Mouse (Mus musculus) intestine, embryonic 14.5 days (tissue): ENCODE data around the gene Catsper1. TPM values are rescaled to one million over a fixed set of nuclear protein-coding genes. Genes with fewer than 3 reads are reported as not detected.
"Not testable (repeated sequence)": the region's sequence is repeated elsewhere in the genome, so short reads cannot be mapped to it uniquely, and the experiment has no call there.

ENCODE experiments used
- ATAC-seq: fragments of 200-750 bp; cut with Nextera tagmentation; replicated peaks from 2 replicates; pipeline ENCODE4 v1.8.0; 2017; ENCODE audit warnings: low read depth, moderate number of reproducible peaks, moderate TSS enrichment, moderate library complexity; ENCODE audit not compliant: low FRiP score, low TSS enrichment
- DNase-seq: peaks from one replicate; pipeline ENCODE4 v3.0.0-alpha.2; 2018; ENCODE audit warnings: low spot score
- H3K27ac ChIP-seq: fragments of 300-500 bp; sonication (generic); 2 replicates; pipeline ENCODE4 v1.5.1; 2014; ENCODE audit warnings: low read depth, mild to moderate bottlenecking, control low read depth
- H3K27me3 ChIP-seq: fragments of 300-500 bp; sonication (generic); replicated peaks from 2 replicates; pipeline ENCODE4 v1.6.1; 2014; ENCODE audit warnings: low read length, control low read depth; ENCODE audit not compliant: control insufficient read depth, insufficient read depth
- H3K36me3 ChIP-seq: fragments of 300-500 bp; sonication (generic); 2 replicates; pipeline ENCODE4 v1.6.1; 2014; ENCODE audit warnings: low read length, control low read depth; ENCODE audit not compliant: control insufficient read depth, insufficient read depth
- H3K4me1 ChIP-seq: fragments of 300-500 bp; sonication (generic); replicated peaks from 2 replicates; pipeline ENCODE4 v1.6.1; 2014; ENCODE audit warnings: low read length, control low read depth, mixed read lengths; ENCODE audit not compliant: control insufficient read depth, insufficient read depth
- H3K4me2 ChIP-seq: fragments of 300-500 bp; sonication (generic); 2 replicates; pipeline ENCODE4 v1.6.1; 2014; ENCODE audit warnings: low read length
- H3K4me3 ChIP-seq: fragments of 300-500 bp; sonication (generic); 2 replicates; pipeline ENCODE4 v1.5.1; 2014; ENCODE audit warnings: low read depth, low read length, control low read depth, mixed read lengths
- H3K9ac ChIP-seq: fragments of 300-500 bp; sonication (generic); 2 replicates; pipeline ENCODE4 v1.6.1; 2014; ENCODE audit warnings: mild to moderate bottlenecking, low read length
- H3K9me3 ChIP-seq: fragments of 300-500 bp; sonication (generic); 2 replicates; pipeline ENCODE4 v1.6.1; 2016; ENCODE audit warnings: low read length, control low read depth; ENCODE audit not compliant: control insufficient read depth
- WGBS: fragments of 180-500 bp; shearing (Covaris S2); extraction: QIAGEN DNeasy Blood & Tissue Kit; methylation state at CpG from one replicate; pipeline ENCODE4 v1.1.7; 2014; 5-methylcytosine and 5-hydroxymethylcytosine counted together
- polyA plus RNA-seq: library from polyadenylated mRNA; unstranded; fragments of >200 nt; fragmentation: Nextera tagmentation; extraction: Ambion mirVana; gene quantifications from 2 replicates; pipeline ENCODE4 v1.2.1, GENCODE M21; 2014

Catsper1 gene
- polyA plus RNA-seq, 1 experiment from 2014 or later: not detected

DNA sequence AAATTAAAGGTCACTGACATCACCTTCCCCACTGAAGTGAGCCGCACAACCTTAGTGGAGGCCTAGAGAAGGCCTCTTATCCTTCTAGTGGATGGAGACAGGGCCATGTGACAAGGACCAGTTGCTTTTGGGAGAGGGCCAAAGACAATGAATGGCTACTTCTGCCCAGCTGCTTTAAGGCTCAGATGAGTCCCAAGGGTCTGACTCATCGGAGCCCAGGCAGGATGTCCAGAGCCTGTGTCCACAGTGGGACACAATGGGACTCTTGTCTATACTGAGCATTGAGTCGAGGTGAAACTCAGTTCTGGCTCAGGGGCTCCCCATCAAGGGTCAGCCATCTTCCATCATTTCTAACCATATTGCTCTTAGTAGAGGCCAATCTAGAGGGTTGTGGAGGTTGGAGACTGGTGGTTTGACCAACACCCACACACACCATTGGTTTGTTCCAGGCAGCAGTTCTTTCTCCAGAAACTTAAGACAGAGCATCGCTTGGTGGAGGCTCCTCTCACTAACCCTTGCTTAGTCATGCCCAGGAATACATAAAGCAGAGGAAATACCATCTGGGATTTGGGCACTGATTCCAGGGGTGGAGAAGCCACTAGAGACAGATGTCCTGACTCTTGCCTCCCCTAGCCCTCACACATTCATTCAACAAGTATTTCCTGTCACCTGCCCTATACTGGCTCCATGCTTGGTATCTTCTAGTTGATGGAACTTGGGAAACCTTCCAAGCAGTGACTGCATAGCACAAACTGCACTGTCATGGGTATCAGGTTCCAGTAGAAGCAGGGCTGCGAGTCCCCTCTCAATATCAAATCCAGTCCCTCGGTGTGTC is 10.0 kb downstream of the Catsper1 start:
- no peaks in the 10 kb centered on the region for H3K4me1 ChIP-seq
- H3K4me2 ChIP-seq: no peak overlapping the region
- H3K27me3 ChIP-seq: no peaks in the 10 kb centered on the region
- no peaks in the 10 kb centered on the region for H3K36me3 ChIP-seq
- ATAC-seq: no peak
- DNase-seq: no peak
- H3K9me3 ChIP-seq: no peaks in the 10 kb centered on the region
- no peak overlapping the region for H3K4me3 ChIP-seq
- 74% methylated on average over 6 of the region's 6 CpGs for WGBS
- no peak overlapping the region for H3K9ac ChIP-seq
- H3K27ac ChIP-seq: no peak overlapping the region

DNA sequence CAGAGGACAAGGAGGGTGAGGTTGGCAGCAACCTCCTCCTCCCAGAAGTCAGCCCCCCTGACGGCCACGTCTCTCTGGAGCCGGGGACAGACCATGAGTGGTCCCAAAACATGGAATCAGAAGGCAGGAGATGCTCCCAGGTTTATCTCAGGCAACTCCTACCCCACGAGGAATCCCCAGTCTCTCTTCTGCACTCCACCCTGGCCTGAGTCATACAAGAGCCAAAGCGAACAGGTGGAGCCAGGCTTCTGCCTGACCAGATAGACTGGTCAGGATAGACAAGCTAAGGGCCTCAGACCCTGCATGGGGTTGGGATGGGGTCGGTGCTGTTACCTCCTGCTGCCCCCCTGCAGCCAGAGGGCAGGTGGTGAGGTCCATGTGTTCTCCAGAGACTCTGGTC is 12.5 kb downstream of the Catsper1 start:
- WGBS: 72% methylated on average over 6 of the region's 6 CpGs
- Histone ChIP-seq H3K36me3 (no peaks in the 10 kb centered on the region), H3K9ac (no peak overlapping the region)

DNA sequence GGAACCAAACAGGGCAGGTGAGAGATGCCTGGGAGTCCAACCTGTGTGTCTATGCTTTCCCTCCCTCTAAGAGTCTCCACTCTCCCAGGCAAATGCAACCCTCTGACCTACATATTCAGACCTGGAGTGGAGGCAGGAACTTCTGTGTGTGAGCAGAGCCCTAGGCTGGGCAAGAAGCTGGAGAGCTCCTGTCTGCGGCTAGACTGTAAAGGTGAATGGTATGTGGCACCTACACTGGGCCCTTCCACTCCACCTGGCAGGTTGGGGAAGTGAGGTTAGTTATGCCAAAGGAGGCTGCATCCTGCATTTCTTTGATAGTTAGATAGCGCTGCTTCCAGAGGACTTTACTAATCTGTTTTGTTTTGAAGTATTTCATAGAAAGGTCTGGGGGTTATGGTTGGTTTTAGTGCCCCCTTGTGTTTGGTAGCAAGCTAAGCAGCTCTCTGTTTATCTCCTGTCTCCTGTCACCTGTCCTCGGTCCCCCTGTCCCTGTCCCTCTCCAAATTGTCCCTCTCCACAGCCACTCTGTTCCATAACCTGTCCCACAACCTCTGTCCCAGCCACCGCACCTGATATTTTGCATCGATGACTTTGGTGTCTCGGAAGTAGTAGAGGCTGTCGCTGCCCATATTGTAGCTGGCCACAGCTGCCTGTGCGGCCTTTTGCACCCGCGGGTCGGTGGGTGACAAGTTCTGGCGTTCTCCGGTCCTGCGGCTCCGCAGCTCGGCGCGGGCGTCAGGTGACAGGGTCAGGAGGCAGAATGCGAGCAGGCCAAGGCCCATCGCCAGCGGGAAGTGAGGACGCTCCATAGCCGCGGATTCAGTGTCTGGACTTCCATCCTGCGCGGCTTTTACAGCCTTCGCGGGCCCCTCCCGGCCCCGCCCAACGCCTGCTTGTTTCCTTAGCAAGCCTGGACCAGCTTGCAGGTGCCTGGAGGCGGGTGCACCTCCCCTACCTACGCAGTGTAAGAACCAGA is 13.3 kb downstream of the Catsper1 start:
- H3K27ac ChIP-seq: no peak overlapping the region
- peak; percentile 53 for ATAC-seq
- peak overlapping the region; percentile 53 for H3K4me2 ChIP-seq
- WGBS: 4% methylated on average over 34 of the region's 34 CpGs
- peak overlapping the region; percentile 23 for H3K4me3 ChIP-seq
- H3K36me3 ChIP-seq: no peaks in the 10 kb centered on the region
- H3K4me1 ChIP-seq: no peaks in the 10 kb centered on the region
- peak; percentile 82 for DNase-seq
- H3K9ac ChIP-seq: peak overlapping the region; percentile 28
- H3K9me3 ChIP-seq: no peaks in the 10 kb centered on the region
- no peaks in the 10 kb centered on the region for H3K27me3 ChIP-seq

More for the DNA sequence above, 12.5 kb downstream of the Catsper1 start:
- Histone ChIP-seq H3K4me2 (no peak overlapping the region), H3K27me3 (no peaks in the 10 kb centered on the region), H3K27ac (no peak overlapping the region), H3K4me1 (no peaks in the 10 kb centered on the region), H3K4me3 (no peak overlapping the region), H3K9me3 (no peaks in the 10 kb centered on the region)
- no peak for ATAC-seq
- no peak for DNase-seq

DNA sequence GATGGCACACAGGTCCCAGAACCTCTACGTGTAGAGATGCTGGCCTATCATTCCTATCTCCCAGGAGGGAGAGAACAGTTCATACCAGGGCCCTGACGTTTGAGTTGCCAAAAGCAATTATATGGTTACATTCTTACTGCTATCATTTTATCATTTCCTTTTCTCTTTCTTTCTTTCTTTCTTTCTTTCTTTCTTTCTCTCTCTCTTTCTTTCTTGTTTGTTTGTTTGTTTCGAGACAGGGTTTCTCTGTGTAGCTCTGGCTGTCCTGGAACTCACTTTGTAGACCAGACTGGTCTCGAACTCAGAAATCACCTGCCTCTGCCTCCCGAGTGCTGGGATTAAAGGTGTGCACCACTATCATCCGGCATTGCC is 13.9 kb downstream of the Catsper1 start, which contains the start of gene Cst6:
TSS of gene Cst6 (minus strand) at position 73 of the 372 bp plus-strand sequence.
- Histone ChIP-seq H3K9ac (peak within 1 kb of the TSS; percentile 28), H3K4me3 (peak within 1 kb of the TSS; percentile 23), H3K4me2 (peak within 1 kb of the TSS; percentile 53)
- not testable (repeated sequence) for H3K4me1 ChIP-seq, H3K9me3 ChIP-seq, DNase-seq, H3K36me3 ChIP-seq, H3K27me3 ChIP-seq, ATAC-seq, H3K27ac ChIP-seq
- WGBS: 65% methylated on average over 6 of the region's 6 CpGs

DNA sequence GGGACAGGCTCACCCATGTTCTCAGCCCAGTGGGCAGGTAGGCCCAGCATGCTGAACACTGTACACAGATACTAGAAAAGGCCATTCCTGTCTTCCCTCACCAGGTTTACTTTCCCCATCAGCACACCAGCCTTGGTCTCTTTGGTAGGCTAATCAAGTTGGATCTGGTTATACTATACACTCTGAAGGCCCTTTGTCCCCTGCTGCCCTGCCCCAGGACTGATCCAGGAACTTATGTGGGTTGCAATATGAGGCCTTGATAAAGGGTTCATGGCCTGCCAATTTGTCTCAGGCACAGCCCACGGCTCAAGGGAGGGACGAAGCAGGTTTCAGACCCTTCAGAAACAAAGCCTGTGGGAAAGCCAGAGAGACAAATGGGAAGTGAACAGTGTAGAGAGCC is 18.1 kb downstream of the Catsper1 start:
- ATAC-seq: no peak
- no peak overlapping the region for H3K4me2 ChIP-seq
- no peaks in the 10 kb centered on the region for H3K27me3 ChIP-seq
- no peaks in the 10 kb centered on the region for H3K36me3 ChIP-seq
- 66% methylated on average over 2 of the region's 2 CpGs for WGBS
- H3K9me3 ChIP-seq: no peaks in the 10 kb centered on the region
- H3K9ac ChIP-seq: no peak overlapping the region
- H3K27ac ChIP-seq: no peak overlapping the region
- no peak for DNase-seq
- no peaks in the 10 kb centered on the region for H3K4me1 ChIP-seq
- H3K4me3 ChIP-seq: no peak overlapping the region

DNA sequence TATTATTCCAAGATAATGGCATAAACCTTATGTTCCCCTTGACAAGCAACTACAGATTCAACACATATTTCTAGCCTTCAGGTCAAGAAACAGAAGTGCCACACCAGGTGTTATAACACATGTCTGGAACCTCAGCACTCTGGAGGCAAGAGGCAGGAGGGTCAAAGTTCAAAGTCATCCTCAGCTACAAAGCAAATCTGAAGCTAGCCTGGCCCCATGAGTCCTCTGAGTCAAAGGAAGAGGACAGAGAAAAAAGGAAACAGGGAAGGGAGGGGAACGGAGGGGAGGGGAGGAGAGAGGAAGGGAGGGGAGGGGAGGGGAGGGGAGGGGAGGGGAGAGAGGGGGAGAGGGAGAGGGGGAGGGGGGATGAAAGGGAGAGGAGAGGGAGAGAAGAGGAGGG is 20.5 kb downstream of the Catsper1 start:
- Histone ChIP-seq H3K9ac (no peak overlapping the region), H3K4me2 (no peak overlapping the region), H3K27ac (no peak overlapping the region), H3K36me3 (no peaks in the 10 kb centered on the region), H3K4me1 (no peaks in the 10 kb centered on the region), H3K9me3 (no peaks in the 10 kb centered on the region), H3K27me3 (no peaks in the 10 kb centered on the region), H3K4me3 (no peak overlapping the region)
- DNase-seq (no peak), ATAC-seq (no peak)
- WGBS: no CpG with 5 or more reads among the region's 1 CpGs

DNA sequence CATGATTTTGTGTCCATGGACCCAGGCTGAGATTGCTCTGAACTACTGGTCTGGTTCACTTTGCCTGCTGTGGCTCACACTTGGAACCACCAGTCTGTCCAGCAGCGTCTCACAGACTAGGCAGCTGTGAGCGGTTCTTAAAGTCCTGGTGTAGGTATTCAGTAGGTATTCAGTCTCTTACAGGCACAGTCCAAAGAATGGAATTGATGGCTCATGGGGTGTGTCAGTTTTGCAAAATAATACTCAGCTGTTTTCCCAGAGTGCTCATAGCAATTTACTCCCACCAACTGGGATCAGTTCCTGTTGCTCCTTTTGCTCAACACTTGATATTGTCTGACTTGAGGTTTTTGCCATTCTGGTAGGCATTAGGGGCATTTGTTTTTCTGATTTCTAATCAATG is 26.6 kb downstream of the Catsper1 start:
- H3K9me3 ChIP-seq: no peaks in the 10 kb centered on the region
- H3K4me2 ChIP-seq: no peak overlapping the region
- no peak overlapping the region for H3K9ac ChIP-seq
- 84% methylated on average over 2 of the region's 2 CpGs for WGBS
- 0 out of 2 replicates have a peak, but pooled peaks cover 7% of the 10 kb centered on the region for H3K4me1 ChIP-seq
- ATAC-seq (no peak), DNase-seq (no peak)
- no peak overlapping the region for H3K27ac ChIP-seq
- H3K36me3 ChIP-seq: peaks cover 21% of the 10 kb centered on the region
- no peaks in the 10 kb centered on the region for H3K27me3 ChIP-seq
- H3K4me3 ChIP-seq: no peak overlapping the region

DNA sequence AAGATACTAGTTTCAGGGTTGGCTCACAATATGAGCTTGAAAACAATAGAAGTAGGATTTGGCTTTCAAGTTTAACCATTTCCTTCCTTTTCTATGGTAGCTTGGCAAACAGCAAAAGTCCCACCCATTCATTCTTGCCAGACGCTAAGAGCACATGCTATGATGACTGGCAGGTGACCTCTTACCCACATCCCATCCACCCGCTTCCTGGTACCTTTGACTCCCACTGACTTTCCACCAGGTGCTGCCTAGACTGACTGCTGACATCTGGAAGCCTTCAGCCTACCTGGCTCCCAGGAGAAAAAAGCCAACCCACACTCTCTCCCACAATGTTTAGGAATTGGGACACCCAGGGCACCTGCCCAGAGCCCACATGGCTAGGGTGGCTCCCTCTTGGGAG is 28.6 kb downstream of the Catsper1 start:
- Histone ChIP-seq H3K4me2 (no peak overlapping the region), H3K4me1 (peaks cover 17% of the 10 kb centered on the region), H3K27me3 (no peaks in the 10 kb centered on the region), H3K9ac (no peak overlapping the region), H3K9me3 (no peaks in the 10 kb centered on the region), H3K4me3 (no peak overlapping the region), H3K27ac (no peak overlapping the region), H3K36me3 (peaks cover 32% of the 10 kb centered on the region)
- no peak for DNase-seq
- WGBS: 96% methylated on average over 2 of the region's 2 CpGs
- no peak for ATAC-seq
